Mouse (Mus musculus) cerebellum, adult 18-20 months (tissue): ENCODE measurements around the gene Gm31371.
"Not testable (repeated sequence)": the region's sequence is repeated elsewhere in the genome, so short reads cannot be mapped to it uniquely, and the experiment has no call there.

ENCODE experiments used
- DNase-seq, 2 experiments: peaks; one replicate each; pipeline ENCODE4 v3.0.0; 2021

The Gm31371 gene

GRCm38 (mm10) chr8:19903092-19903491 lies at the start of gene Gm31371:
TSS of gene Gm31371 (plus strand) at chr8:19903392.
- DNase-seq, result not testable (repeated sequence)

GRCm38 (mm10) chr8:19906425-19907055 lies 3.3 kb downstream of the Gm31371 start:
- DNase-seq, result not testable (repeated sequence)

GRCm38 (mm10) chr8:19908841-19909321 lies 5.7 kb downstream of the Gm31371 start:
- not testable (repeated sequence) for DNase-seq

- not testable (repeated sequence) for DNase-seq
These were observed 15.9 kb downstream of the Gm31371 start for GRCm38 (mm10) chr8:19919086-19919485.

- not testable (repeated sequence) for DNase-seq
These were observed 31.1 kb downstream of the Gm31371 start for GRCm38 (mm10) chr8:19934274-19934673.

GRCm38 (mm10) chr8:19935541-19936030 lies 32.4 kb downstream of the Gm31371 start:
- not testable (repeated sequence) for DNase-seq

- no peak for DNase-seq
These were observed 57.7 kb downstream of the Gm31371 start for GRCm38 (mm10) chr8:19960935-19961334.

- DNase-seq, result not testable (repeated sequence)
These were observed 60.6 kb downstream of the Gm31371 start for GRCm38 (mm10) chr8:19963766-19964165.

GRCm38 (mm10) chr8:19968151-19968550 lies 65.0 kb downstream of the Gm31371 start:
- peak in 1 of 2 experiments; percentile 20 for DNase-seq

- DNase-seq, result not testable (repeated sequence)
These were observed 72.0 kb downstream of the Gm31371 start for GRCm38 (mm10) chr8:19975237-19975636.
